Mouse (Mus musculus): ENCODE measurements around the gene Tmem201.

GRCm38 (mm10) chr4:149722104-149723020 lies 15.5 kb downstream of the Tmem201 start:
- TF ChIP-seq CTCF (IDR thresholded peaks at IDR 0.05; ENCODE audit: insufficient read depth, low read length): no peak
- no peak for TF ChIP-seq POLR2A (IDR thresholded peaks at IDR 0.05; ENCODE audit: borderline replicate concordance, extremely low read depth, low read depth, low read length)

Data from lung, adult 2 months (tissue).